Mouse (Mus musculus) ovary, postnatal 10 days (tissue): ENCODE measurements around the gene Dnajb13.

Experiments used
- DNase-seq: peaks from one replicate; pipeline ENCODE4 v3.0.0; 2022; ENCODE audit warnings: low spot score

Dnajb13 gene

GRCm38 (mm10) chr7:100506494-100506893 is 8.3 kb downstream of the Dnajb13 start:
- DNase-seq: no peak

- DNase-seq: no peak
Measured at GRCm38 (mm10) chr7:100504740-100505487, 9.8 kb downstream of the Dnajb13 start.

GRCm38 (mm10) chr7:100503076-100503475 is 11.7 kb downstream of the Dnajb13 start:
- DNase-seq: no peak

- no peak for DNase-seq
Measured at GRCm38 (mm10) chr7:100502374-100502922, 12.3 kb downstream of the Dnajb13 start.

GRCm38 (mm10) chr7:100501844-100502373 is 12.9 kb downstream of the Dnajb13 start:
- DNase-seq: no peak

- DNase-seq: no peak
Measured at GRCm38 (mm10) chr7:100501027-100501843, 13.5 kb downstream of the Dnajb13 start.

- no peak for DNase-seq
Measured at GRCm38 (mm10) chr7:100500276-100500977, 14.3 kb downstream of the Dnajb13 start.

- DNase-seq: no peak
Measured at GRCm38 (mm10) chr7:100499465-100499864, 15.3 kb downstream of the Dnajb13 start.

- DNase-seq: no peak
Measured at GRCm38 (mm10) chr7:100497982-100498381, 16.8 kb downstream of the Dnajb13 start.

- no peak for DNase-seq
Measured at GRCm38 (mm10) chr7:100497402-100497801, 17.4 kb downstream of the Dnajb13 start.

GRCm38 (mm10) chr7:100496791-100497190 is 18.0 kb downstream of the Dnajb13 start:
- no peak for DNase-seq

GRCm38 (mm10) chr7:100496371-100496770 is 18.4 kb downstream of the Dnajb13 start:
- DNase-seq: no peak

GRCm38 (mm10) chr7:100495581-100496251 is 19.0 kb downstream of the Dnajb13 start:
- no peak for DNase-seq

GRCm38 (mm10) chr7:100495042-100495441 is 19.7 kb downstream of the Dnajb13 start:
- no peak for DNase-seq

GRCm38 (mm10) chr7:100494415-100494831 is 20.3 kb downstream of the Dnajb13 start:
- no peak for DNase-seq

GRCm38 (mm10) chr7:100493484-100494414 is 21.0 kb downstream of the Dnajb13 start:
- no peak for DNase-seq

- peak; percentile 72 for DNase-seq
Measured at GRCm38 (mm10) chr7:100493117-100493483, 21.7 kb downstream of the Dnajb13 start, which contains the start of gene Ucp2. Ucp2 (plus strand) TSS chr7:100493337.

- DNase-seq: no peak
Measured at GRCm38 (mm10) chr7:100492391-100493116, 22.2 kb downstream of the Dnajb13 start.

- no peak for DNase-seq
Measured at GRCm38 (mm10) chr7:100488474-100489048, 26.2 kb downstream of the Dnajb13 start.
